Mouse (Mus musculus): ENCODE measurements around the gene C2cd4a.
A peak's percentile ranks its signal among the peaks of the same experiment; 100 is the strongest.

C2cd4a gene

DNA sequence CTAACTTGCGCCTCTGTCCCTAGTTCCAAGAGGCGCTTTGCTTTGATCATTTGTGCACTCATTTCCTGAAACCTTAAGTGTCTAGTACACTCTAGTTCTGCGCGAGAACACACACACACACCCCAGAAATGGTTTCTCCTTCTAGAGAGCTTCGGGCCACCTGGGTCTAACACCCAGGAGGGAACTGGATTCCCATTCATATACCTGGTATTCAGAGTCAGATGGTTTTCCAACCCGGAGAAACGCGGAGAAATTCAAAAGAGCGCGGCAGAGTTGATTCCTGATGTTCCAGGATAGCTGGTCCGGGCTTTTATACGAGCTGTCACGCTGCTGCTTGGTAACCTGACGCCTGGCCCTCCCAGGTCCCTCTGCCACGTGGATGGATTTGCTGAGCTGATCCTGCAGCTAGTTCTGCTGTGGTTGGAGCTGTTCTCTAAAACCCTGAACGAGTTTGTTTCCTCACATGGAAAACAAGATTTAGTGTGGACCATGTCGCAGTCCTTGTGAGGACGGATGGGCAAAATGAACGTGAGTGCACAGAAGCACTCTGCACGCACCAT lies at the start of gene C2cd4a:
C2cd4a (minus strand) TSS at position 285 of the 560 bp plus-strand sequence.
- no peak for DNase-seq

DNA sequence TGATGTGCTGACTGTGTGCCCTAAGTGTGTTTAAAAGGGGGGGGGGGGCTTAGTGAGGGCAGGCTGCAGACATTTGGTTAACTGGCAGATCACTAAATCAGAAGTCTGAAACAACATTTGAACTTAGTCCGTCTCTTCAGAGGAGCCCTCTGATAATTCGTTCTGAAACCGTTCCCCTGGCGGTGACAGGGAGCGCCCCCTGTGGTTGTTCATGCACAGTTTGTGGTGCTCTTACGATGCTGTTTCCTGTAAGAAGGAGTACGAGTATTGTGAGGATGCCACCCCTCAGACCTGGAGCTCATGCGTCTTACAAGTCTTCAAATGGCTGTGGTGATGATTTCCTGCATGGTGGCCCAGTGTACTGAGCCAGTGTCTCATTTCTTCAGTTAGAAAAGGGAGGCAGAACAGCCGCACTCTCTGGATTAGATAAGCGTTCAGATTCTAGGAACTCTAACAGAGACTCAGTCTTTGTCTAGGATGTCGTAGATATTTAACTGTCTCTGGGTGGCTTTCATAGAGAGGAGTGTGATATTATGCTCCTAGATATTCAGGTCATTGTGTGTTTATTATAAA lies 46.2 kb upstream of the C2cd4a start:
- DNase-seq = no peak

DNA sequence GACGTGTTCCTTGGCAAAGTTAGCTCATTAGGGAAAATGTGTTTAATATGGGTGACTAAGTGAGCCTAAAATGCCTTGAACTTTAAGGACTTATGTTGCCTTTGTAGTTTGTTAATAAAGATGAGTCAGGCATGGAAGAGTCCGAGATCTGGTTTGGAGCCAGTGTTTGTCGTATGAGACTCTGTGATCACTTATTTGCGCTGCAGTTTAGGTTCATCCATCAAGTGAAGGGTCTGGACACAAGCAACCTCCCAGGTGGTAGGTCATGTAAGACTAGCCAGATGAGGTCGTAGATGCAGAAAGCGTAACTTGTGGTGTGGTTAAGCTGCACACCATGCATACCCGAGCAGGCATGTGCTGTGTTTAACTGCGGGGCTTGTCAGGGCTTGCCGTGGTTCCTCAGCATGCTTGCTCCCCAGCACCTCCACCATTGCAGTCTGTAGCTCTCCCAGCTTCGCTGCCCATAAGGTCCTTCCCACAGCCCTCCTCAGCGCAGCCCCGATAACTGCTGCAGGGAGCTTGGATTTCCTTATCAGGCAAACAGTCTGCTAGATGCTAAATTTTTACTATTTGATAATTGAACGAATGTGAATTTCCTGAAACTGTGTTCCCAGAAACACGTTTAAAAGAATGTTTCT lies 45.1 kb upstream of the C2cd4a start:
- no peak for DNase-seq

DNA sequence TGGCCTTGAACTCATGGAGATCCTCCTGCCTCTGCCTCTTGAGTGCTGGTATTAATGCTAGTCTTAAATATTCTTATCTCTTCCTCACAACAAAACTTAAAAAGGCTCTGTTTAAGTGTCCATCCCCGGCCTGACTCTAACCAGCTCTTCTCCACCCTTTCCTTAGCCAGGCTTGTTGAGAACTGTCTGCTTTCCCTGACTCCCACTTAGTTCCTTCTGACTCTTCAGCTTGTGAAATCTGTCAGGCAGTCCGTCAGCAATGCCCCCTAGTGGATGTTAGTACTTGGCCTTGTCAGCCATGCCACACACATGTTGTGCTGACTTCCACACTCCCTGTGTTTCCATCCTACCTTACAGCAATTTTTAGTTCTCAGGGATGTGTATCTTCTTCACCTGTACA lies 43.2 kb upstream of the C2cd4a start:
- DNase-seq = no peak

DNA sequence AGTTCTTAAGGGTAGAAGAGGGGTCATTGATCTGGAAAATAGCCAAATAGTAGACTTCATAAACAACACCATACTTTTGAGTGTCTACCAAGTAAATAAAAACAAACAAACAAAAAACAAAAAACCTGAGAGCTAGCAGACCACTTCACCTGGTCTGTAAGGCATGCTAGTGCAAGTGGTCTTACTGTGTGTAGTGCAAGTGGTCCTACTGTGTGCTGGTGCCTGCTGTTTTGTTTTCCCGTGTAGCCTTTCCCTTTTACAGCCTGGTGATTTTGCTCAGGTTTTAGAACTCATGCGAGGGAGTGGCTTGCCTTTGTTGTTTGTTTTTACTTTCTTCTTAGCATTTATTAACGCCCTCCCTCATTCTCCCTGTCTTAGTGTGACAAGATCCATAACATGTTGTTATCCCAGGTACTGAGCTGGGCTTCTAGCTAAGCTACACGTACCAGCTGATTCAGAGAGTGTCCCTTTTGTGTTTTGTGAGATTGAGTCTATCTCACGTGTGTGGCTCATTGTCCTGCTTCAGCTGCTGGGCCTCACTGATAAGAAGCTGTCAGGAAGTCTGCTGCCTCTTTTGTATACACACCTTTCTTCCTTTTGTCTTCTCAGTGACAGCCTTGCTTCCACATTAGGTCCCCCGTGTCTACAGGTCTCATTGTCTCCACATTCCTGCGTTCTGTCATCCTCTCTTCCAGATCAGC lies 42.5 kb upstream of the C2cd4a start:
- DNase-seq = no peak

DNA sequence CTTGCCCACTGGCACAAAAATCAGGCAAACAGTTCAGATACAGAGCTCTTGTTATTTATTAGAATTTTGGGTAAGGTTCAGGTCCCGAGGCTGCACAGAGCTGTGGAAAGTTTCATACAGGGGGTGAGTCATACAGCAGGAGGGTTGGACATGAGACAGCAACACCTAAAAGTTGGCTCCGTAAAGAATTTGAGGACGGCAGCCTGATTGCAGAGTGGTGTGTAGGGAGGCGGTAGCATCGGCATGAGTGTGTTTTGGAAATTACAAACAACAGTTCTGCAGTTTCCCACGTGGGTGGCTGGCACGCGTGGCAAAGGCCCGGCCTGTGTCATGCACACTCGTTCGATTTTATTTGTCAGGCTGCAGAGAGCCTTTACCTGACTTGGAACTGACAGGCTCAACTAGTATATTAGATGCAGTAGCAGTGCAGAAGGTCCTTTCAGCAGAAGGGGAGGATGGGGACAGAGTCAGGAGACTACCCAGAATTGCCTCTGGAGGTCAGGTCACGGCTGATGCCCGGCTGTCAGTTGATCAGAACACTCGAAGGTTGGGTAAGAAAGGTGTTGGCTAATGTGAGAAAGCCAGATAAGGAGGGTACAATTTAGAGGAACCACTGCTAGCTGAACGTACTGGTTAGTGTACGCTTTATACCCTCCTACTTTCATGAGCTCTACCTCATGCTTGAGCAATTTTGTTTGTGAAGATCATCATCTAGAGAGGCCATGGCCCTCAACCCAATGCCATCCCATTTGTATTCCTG lies 37.7 kb upstream of the C2cd4a start:
- peak; percentile 30 for DNase-seq

DNA sequence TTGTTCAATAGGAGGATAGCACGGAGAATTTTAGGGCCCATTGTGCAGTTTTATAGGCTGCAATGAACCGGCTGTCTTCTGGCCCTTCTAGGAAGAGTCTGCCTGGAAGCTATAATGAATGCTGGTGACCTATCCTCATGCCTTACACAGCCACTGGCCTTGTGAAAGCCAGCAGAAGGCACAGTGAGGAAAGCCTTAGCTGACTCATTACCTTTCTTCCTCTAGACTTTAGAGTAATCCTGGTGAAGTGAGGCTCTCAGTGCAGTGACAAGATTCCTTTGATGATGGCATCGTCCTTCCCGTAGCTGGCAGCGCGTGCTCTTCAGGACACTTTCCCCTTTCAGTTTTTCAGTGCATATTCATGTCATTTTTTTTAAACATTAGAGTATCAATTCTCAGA lies 35.3 kb upstream of the C2cd4a start:
- DNase-seq = no peak

DNA sequence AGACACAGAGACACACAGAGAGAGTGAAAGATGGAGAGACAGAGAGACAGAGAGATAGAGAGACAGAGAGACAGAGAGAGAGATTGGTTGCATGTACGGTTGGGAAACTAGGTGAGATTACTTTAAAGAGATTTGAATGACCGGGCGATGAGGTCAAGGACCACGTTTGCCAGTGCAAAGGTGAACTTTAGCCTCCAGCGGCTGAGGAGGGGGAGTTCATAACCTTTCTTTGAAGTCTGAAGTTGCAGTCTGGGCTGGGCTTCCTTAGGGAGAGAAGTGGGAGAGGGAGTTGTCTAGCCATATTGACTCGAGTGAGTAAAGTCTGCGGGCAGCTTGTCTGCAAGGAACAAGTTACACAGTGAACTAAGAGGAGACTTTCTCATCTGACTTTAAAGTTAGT lies 33.3 kb upstream of the C2cd4a start:
- no peak for DNase-seq

DNA sequence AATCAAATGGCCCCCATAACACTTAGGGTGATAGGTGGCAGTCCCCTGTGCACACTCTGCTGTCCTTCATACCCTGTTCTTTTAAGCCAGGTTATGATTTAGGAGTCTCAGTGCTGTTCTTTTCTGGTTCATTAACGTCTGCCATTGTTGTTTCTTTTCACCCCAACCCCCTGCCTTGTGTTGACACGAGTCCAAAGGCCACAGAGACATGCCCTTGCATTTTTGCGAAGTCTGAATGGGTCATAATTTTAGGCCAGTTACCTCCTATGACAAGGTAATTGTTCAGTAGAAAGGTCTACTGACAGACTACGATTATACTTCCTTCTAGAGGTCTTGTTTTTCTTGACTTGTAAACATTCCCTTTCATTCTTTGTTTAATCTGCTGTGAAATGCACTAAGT lies 31.9 kb upstream of the C2cd4a start:
- no peak for DNase-seq

DNA sequence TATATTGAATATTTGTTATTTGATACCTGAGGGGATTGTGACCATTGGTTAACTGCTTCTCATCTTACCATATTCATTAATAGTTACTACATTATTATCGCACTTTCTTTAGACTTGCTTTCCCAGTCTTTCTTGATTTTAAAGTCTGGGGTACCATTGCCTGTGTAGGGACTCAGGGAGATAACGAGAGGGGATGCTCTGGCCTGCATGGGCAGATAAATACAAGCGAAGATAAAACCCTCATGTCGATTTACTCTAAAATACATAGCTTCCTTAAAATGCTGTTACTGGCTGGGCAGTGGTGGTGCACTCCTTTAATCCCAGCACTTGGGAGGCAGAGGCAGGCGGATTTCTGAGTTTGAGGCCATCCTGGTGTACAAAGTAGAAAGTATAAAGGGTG lies 31.2 kb upstream of the C2cd4a start:
- DNase-seq = no peak

DNA sequence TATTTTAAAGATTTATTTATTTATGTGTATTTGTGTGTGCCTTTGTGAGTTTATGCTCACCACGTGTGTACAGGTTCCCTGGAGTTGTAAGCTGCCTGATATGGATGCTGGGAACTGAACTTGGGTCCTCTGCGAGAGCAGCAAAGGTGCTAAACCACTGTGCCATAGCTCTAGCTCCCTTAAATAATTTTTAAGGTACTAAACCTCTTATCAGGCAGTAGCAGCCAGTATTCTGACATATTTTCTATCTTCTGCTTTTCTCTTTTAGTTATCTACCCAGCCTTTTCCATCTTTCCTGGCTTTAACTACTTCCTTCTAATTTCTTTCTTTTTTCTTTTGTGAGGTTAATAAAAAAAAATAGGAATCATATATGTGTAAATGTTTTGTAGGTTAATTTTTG lies 28.1 kb upstream of the C2cd4a start:
- no peak for DNase-seq

DNA sequence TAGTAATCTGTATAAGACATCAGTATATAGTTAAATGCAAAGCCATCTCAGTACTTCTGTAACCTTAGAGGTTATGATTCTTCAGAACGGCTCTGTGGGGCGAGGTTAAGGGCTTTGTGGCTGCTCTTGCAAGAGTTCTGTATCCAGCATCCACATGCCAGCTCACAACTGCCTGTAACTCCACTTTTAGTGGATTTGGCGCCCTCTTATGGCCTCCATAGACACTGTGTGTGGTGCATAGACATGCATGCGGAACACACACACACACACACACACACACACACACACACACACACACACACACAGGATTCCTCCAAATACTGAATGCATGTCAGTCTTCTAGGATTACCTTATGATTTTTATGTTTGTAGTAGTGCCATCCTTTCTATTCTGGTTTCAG lies 19.0 kb upstream of the C2cd4a start:
- no peak for DNase-seq

DNA sequence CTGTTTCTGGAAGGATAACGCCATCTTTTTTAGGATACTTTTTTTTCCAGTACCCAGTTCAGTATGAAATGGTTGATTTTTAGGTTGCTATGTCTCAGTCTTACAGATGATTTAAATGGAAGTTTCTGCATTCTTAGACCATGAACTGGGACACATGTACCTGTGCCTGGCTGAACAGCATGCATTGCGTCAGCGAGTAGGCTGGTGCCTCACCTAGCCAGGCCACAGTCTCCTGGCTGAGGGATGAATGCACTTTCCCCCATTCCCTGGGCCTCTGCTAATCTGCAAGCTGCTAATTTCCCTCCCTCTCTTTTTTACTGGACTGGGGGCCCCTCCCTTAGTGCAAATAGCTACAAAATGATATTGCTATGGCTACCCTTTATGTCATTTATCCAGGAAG lies 17.7 kb upstream of the C2cd4a start:
- no peak for DNase-seq

DNA sequence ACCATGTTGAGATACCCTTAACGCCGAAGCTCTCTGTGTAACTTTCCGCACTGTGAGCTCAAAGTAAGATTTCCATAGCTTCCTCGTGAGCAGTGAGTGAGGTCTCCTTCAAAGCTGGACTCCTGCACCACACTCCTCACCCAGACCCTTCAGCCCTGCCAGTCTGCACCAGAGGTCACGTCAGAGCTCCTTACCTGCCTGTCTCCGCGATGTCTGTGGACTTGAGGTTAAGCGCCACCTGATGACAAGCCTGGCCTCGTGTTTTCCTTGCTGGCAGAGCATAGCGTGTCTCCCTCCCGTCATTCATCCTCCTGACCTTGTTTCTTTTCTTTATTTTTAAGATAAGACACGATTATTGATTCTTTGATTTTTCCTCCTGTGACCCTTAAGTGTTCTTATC lies 17.3 kb upstream of the C2cd4a start:
- DNase-seq = no peak

DNA sequence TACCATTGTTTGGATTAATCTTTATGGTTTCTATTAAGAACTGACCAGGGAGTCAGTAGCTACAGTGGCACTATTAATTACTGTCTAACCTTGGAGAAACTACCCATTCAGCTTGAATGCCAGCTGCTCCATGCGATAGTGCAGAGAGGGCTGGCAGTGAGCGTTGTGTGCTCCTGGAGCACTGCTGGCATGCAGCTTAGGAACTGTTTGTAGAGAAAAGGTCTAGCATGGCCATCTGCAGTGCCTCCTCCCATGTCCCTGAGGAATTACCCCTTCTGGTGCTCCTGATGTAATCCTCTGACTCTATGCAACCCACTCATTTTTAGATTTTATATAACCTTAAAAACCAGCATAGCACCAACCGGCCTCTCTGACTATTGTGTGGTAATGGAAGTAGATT lies 15.5 kb upstream of the C2cd4a start:
- no peak for DNase-seq

DNA sequence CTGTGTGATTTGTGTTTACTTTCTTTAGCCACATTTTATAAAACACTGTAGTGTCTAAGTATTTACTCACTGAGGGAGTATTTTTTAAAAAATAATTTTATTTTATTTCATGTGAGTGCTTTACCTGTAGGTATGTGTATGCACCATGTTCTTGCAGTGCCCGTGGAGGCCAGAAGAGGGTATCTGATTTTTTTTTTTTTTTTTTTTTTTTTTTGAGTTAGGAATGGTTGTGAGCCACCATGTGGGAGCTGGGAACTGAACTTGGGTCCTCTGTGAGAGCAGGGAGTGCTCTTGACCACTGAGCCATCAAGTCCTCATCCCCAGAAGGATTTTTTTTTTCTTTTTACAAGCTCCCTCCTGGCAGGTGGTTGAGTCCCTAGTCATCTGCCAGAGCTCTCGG lies 14.0 kb upstream of the C2cd4a start:
- no peak for DNase-seq

DNA sequence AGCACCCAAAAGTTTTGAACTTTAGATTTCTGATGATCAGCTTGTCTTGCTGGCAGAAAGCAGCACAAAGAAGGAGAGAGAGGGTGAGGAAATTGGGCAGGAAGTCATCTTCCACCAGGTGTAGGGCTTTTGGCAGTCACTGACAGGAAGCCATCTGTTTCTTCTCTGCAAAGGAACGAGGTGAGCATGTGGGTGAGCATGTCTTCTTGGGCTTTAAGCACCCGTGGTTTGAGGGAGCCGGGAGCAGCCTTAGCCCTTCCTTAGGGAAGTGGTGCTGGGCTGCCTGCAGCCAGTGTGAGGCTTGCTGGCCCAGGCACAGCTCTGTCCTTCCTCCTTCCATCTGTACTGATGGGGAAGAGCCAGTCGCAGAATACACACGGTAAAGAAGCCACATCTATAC lies 13.5 kb upstream of the C2cd4a start:
- DNase-seq = no peak

DNA sequence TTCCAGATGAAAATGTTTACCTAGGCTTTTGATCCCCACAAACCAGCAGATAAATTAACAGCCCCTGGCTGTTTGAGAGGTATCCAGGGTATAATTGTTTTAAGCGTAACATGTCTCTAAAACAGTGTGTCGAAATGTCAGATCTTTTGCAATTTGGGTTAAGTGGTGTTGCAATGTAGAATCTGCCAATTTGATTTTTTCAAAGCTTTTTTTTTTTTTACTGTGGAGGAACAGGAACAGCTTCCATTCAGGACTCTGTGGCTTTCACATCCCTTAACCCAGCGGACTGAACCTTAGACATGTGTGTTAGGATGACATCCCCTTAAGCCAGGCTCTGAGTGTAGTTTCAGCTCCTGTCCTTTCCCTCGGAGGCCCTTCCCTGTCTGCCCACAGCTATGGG lies 12.9 kb upstream of the C2cd4a start:
- DNase-seq = no peak

DNA sequence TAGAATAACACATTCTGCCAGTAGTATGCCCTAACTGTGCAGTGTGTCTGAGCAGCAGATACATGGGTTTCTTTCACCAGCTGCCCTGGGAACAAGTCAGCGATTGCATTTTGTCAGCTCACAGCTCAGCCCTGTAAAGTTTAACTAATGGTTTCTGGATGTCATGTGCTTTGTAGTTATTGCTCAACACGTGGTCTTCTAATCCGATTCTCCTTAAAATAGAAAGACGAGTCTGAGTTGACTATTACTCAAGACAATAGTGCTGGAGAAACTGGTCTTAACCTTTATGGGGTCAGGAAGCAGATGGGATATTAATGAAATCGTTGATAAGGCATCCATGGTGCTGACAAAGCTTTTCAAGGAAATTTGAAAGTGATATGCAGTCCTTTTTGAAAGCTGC lies 10.7 kb upstream of the C2cd4a start:
- no peak for DNase-seq

DNA sequence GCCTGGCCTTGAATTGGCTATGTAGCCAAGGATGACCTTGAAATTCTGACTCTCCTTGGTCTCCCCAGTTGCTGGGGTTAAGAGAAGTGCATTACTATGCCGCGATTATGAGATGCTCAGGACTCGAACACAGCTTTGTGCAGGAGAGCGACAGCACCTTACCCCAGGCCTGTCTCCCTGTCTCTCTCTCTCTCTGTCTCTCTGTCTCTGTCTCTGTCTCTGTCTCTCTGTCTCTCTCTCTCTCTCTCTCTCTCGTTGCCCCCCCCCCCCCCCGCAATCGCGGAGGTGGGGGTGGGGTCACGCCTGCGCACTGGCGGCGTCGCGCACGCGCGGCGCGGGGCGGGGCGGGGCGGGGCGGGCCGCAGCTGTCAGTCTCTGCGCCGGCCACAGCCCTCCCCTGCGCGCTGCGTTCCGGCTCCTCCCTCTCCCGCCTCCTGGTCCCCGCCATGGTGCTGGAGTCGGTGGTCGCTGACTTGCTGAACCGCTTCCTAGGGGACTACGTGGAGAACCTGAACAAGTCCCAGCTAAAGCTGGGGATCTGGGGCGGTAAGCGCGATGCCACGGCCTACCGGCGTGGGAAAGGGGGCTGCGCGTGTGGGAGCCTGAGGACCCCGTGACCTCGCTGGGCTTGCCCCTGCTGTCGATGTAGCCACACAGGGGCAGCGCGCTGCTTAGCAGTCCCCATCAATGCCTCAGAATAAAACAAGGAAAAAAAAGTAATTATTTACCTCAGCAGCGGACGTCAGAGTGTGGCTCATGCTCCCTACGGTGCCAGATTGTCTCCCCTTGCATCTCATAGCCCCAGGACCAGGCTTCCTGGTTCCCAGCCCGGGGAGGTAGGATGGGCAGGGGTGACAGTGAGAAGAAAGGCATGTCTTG lies 8.1 kb upstream of the C2cd4a start, which contains the start of gene Vps13c:
Vps13c (plus strand) TSS at position 416 of the 879 bp plus-strand sequence.
- DNase-seq = peak; percentile 85

DNA sequence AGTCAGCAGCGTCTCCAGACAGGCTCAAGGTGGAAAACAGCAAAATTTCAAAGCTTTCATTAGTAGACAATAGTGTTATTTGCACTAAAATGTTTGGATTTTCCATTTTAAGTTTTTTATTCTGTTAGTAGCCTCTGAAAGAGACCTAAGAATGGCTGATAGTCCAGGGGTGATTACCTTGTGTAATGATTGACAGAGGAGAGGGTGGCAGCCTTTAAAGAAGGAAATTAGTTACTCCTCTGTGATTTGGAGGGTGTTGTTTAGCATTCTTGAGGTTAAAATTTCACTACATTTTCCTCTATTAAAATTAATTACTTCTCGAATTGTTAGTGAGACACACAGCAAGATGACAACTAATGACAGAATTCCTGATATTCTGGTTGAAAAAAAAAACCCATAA lies 5.2 kb upstream of the C2cd4a start:
- no peak for DNase-seq

DNA sequence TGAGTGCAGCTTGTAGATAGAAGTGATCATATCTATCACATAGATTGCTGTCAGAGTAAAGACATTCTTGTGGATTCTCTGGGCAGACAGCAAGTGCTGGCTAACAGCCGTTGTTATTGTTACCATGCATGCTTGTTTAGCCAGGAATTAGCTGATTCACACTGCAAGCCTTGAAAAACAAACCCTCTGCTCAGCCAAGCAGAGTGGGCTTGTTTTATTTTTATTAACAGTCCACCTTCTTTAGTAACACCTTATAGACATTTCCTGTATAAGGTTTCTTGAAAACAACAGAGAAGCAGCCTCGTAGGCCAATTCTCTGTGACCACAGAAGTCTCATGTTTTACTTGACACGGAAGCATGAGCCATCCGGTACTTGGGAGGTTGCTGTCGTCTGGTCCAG lies 2.4 kb upstream of the C2cd4a start:
- no peak for DNase-seq
